Mouse (Mus musculus): ENCODE measurements around the gene Cdh20.
A peak's percentile ranks its signal among the peaks of the same experiment; 100 is the strongest.
"Not testable (repeated sequence)": the region's sequence is repeated elsewhere in the genome, so short reads cannot be mapped to it uniquely, and the experiment has no call there.

Cdh20 gene

DNA sequence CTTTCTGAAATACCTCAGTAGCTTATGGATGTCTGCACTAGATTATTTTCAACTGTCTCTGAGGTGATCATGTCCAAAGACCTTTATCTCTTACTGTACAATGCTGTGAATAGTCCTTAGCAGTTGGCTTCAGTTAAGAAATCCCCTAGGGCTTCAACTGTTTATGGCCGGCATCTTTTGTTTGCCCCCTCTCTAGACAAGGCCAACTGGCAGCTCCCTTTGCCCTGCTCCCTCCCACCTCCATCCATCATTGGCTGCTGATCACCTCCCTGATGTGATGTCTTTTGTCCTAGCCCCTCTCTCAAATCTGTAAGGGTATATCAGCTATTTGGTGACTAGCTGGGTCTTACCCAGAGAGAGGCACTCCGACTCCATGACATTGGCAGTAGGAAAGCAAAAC, 148.2 kb downstream of the Cdh20 start:
- no peak for DNase-seq (ENCODE audit: low spot score)

GRCm38 (mm10) chr1:104917307-104917836, 149.0 kb downstream of the Cdh20 start:
- no peak for DNase-seq (ENCODE audit: low spot score)

DNA sequence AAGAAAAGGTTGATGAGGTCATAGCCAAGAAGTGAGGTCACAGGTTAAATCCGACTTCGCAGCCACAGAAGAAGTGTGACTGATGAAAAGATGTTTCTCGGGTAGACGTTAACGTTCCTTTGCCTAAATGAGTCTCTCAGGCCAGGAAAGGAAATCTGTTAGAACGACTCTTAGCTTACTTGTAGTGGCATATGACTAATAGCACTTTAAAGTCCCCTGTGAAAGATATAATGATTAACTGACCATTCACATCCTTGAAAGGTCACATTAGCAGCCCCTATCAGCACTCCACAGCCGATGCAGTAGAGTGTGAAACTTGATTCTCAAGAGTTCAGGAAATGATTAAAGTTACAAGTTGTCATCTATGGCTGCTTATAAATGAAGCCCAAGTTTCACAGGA, 164.7 kb downstream of the Cdh20 start:
- DNase-seq (ENCODE audit: low spot score) = no peak

DNA sequence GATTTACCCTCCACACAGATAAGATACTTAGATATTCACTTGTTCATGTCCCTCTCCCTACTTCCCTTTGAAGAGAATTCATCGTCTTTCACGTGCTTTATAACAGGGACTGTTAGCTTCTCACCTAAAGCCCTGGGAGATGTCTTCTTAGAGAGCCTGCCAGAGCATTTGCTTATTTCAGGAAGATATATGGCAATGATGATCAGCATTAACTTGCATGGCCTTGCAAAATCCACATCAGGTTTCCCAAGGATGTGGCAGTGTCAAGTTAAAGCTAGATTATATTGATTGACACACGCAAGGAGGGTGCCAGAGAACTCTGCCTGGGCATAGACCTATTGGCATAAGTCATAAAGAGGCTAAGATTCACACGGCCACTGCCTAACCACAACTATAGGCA, 168.6 kb downstream of the Cdh20 start:
- DNase-seq (ENCODE audit: low spot score) = no peak

- DNase-seq (ENCODE audit: low spot score) = no peak
Observed at GRCm38 (mm10) chr1:104939156-104939555, 170.8 kb downstream of the Cdh20 start.

DNA sequence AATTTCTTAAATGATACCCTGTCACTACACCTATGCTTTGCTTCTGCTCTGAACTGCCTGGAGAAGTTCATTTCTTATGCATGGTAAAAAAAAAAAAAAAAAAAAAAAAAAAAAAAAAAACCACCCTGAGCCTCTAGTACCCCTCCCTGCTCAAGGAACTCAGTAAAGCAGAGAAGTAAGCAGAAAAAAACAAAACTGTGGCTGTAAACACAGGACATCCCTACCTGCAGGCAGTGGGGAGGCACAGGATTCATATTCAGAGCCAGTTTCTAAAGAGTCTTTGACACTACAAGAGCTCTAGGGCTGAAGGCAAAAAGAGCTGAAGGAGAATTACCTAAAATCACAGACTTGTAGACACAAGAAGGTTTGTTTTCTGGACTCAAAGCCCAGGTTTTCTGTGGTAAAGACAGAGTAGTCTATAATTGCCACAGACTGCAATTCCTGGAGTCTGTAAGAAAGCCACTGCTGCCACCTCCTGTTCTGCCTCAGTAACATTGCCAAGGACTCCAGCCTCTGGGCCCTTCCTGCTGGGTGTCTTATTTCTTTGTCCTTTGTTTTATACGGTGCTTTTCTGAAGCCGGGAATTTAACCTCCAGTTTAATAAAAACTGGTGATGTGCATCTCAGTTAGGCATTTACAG, 176.3 kb downstream of the Cdh20 start:
- no peak for DNase-seq (ENCODE audit: low spot score)

DNA sequence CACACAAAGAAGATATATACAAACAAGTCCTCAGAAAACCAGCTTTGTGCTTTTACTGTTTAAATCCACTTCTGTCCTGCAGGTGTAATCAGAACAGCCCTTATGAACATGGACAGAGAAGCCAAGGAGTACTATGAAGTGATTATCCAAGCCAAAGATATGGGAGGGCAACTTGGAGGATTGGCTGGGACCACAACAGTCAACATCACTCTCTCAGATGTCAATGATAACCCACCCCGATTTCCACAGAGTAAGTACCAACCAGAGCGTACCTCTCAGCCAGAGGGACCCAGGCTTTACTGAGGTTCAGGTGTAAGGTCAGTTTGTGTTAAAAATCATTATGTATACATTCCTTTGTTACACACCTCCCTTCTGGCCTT, 176.8 kb downstream of the Cdh20 start:
- DNase-seq (ENCODE audit: low spot score) = no peak

- DNase-seq (ENCODE audit: low spot score) = not testable (repeated sequence)
Observed at GRCm38 (mm10) chr1:104949640-104950039, 181.3 kb downstream of the Cdh20 start.

GRCm38 (mm10) chr1:104957046-104957445, 188.7 kb downstream of the Cdh20 start:
- DNase-seq (ENCODE audit: low spot score) = no peak

DNA sequence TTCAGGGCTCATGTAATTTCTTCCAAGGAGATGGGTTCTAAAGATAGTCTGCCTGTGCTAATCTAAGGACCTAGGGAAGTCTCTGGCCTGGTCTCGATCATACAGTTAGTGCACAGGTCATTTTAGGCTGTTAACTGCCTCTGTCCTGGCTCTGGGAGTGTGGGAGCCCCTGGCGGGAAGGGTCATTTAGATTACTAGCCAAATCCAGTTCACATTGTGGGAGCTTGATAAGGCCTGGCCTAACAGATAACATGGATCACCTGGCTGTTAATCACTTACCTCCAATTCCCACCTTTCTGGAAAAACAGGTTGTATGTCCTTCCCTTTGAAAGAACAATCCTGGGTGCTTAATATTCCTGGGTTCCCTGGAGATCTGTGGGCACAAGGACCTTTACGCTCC, 193.3 kb downstream of the Cdh20 start:
- no peak for DNase-seq (ENCODE audit: low spot score)

- DNase-seq (ENCODE audit: low spot score) = no peak
Observed at GRCm38 (mm10) chr1:104962257-104962656, 193.9 kb downstream of the Cdh20 start.

- no peak for DNase-seq (ENCODE audit: low spot score)
Observed at GRCm38 (mm10) chr1:104979068-104979467, 210.7 kb downstream of the Cdh20 start.

DNA sequence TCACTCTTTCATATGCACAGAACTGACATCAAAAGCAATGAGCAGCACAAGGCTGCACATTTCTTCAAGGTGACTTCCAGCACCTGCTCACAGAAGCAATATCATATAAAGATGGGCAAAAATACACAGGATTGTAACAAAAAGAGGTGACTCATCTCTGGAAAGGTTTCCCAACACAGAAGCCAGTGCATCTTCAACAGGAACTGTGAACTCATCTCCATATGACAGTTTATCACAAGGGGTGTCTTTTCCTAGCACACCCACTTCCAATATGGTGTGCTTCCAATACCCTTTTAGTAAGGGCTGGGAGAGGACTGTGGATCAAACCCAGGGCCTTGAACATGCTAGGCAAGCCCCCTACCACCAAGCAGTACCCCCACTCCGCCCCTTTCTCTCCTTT, 211.9 kb downstream of the Cdh20 start:
- no peak for DNase-seq (ENCODE audit: low spot score)

DNA sequence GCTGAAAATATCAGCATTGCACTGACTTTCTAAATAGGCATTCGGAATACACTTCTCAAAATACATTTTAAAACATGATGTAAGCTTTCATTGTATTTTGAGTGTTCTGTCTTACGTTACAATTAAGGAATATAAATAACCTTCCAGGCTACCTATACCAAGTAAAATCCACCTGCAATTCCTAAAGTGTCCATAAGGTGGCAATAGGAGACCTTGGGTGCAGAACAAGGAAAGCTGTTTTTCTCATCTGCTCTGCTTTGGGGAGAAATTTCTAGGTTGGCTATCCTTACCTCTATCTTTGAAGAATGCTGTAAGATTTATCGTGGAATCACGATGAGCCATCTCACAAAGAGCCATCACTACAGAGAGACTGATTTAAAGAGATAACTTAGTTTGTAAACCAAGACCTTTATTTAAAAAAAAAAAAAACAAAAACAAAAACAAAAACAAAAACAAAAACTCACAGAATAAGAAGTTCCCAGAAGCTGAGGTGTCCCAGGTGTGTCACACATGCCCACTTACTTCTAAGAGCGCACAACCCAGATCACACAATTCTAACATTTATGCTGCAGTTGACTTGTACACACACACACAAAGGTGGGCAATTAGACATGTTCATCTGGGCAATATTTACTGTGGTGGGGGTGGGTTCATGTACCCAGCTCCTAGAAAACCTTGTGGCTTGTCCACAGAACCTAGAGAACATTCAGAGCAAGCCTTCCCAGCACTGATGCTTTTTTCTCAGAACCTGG, 218.1 kb downstream of the Cdh20 start:
- peak; percentile 45 for DNase-seq (ENCODE audit: low spot score)

DNA sequence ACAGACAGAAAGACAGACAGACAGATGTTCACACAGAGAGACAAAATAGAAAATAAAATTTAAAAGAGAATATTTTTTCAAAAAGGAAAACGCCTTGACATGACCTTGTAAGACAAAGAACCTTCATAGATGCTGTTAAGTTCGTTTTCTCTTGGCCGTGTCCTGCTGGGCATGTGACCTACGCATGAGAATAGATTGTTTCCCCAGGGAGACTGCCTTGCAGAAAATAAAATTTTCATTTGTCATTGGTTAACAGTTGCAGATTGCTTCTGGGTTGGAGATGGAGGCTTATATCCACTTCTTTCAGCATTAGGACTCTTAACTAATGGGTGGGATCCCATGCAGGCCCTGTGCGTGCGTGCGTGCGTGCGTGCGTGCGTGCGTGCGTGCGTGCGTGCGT, 219.2 kb downstream of the Cdh20 start:
- DNase-seq (ENCODE audit: low spot score) = no peak

- DNase-seq (ENCODE audit: low spot score) = no peak
Observed at GRCm38 (mm10) chr1:104992441-104992840, 224.1 kb downstream of the Cdh20 start.

GRCm38 (mm10) chr1:104993905-104994611, 225.7 kb downstream of the Cdh20 start:
- no peak for DNase-seq (ENCODE audit: low spot score)

DNA sequence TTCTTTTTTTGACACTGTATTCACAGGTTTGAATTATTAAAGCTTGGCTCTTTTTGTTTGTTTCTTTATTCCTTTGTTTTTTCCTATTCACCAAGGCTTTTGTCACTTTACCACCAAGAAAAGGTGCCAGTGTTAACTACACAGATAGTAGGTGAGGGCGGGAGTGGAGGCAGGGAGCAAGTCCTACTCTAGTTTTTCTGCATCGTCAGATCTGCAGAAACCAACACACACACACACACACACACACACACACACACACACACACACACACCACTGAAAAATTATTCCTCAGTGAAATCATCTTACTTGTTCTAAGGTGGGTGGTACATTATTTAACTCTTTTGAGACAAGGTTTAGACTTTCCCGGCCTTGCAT, 226.3 kb downstream of the Cdh20 start:
- no peak for DNase-seq (ENCODE audit: low spot score)

- DNase-seq (ENCODE audit: low spot score) = no peak
Observed at GRCm38 (mm10) chr1:104997814-104998213, 229.5 kb downstream of the Cdh20 start.

DNA sequence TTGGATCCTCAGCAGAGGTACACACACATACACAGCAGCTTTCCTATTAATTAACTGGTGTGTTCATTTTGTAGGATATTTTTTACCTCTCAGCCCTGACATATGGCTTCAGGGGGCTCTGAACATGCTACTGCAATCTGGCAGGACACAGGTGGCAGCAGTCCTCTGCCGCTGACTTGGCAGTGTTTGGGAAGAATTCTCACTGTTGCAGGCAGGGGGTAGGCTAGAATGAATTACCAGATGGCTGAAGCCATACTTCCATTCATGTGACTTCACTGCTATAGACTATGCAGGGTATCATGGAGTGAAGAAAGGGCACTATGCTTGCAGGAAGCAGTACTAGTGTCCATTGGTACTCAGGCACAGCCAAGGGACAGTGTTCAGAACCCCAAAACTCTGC, 233.8 kb downstream of the Cdh20 start:
- DNase-seq (ENCODE audit: low spot score) = no peak

- no peak for DNase-seq (ENCODE audit: low spot score)
Observed at GRCm38 (mm10) chr1:105003786-105004185, 235.5 kb downstream of the Cdh20 start.

DNA sequence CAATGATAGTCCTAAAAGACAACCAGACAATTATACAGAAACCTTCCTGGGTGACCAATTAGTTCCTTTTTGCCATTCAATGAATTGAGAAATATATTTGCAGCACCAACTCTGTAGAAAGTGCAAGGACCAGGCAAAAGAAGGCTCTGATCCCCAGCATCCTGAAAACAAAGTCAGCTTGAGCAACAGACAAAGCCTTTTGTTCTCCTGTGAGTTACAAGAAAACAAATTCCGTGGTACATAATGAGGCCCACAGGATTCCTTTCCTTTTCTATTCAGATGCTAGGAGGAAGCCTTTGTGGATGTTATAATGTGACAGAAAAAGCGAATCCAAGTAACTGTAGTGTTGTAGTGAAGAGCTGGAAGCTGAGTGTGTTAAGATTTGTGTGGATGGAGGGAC, 244.3 kb downstream of the Cdh20 start:
- DNase-seq (ENCODE audit: low spot score) = no peak

GRCm38 (mm10) chr1:105013291-105013690, 245.0 kb downstream of the Cdh20 start:
- DNase-seq (ENCODE audit: low spot score) = no peak
